In genomic region chr12:80023107-80024078, GRCm38 (mm10) we compare ENCODE assay signal across 8 mouse cellular contexts.
DNase-seq lines count a peak whose midpoint lies in the region; ATAC-seq and TF ChIP-seq lines count a peak whose summit lies in the region.

No protein-coding gene starts in this region.

- H3K36me3 ChIP-seq in forebrain, postnatal 0 days (ENCODE audit: insufficient read depth) = no peaks in the 10 kb centered on the region
- H3K36me3 ChIP-seq in neural tube, embryonic 14.5 days (ENCODE audit: control insufficient read depth, insufficient read depth, low read length) = no peaks in the 10 kb centered on the region

- intact Hi-C loops in left cerebral cortex, postnatal 4 days (cut with DNase I) = no loop called here

- no peaks in the 10 kb centered on the region for H3K9me3 ChIP-seq in forebrain, postnatal 0 days (ENCODE audit: low read length)
- H3K9me3 ChIP-seq in neural tube, embryonic 14.5 days (ENCODE audit: control insufficient read depth, low read length) = no peaks in the 10 kb centered on the region

- H3K4me3 ChIP-seq in forebrain, postnatal 0 days (ENCODE audit: low read depth, low read length) = no peak overlapping the region
- no peak overlapping the region for H3K4me3 ChIP-seq in neural tube, embryonic 14.5 days (ENCODE audit: low read depth, low read length)

- no peak overlapping the region for H3K9ac ChIP-seq in forebrain, postnatal 0 days
- H3K9ac ChIP-seq in neural tube, embryonic 14.5 days (replicated peaks; ENCODE audit: low read depth, low read length) = no peak overlapping the region

- H3K27ac ChIP-seq in forebrain, postnatal 0 days (ENCODE audit: low read depth, low read length) = no peak overlapping the region
- H3K27ac ChIP-seq in neural tube, embryonic 14.5 days (ENCODE audit: low read depth, low read length) = no peak overlapping the region

- peak; percentile 70 for ATAC-seq in forebrain, postnatal 0 days
- peak; percentile 69; the same call in 1 of the 2 replicates for ATAC-seq in neural tube, embryonic 14.5 days (ENCODE audit: low read depth)
- ATAC-seq in cerebellum, adult (ENCODE audit: insufficient number of reproducible peaks, low FRiP score, low TSS enrichment) = no peak

- H3K4me2 ChIP-seq in forebrain, postnatal 0 days (ENCODE audit: low read depth) = peak overlapping the region; percentile 23; the same call in 1 of the 2 replicates
- H3K4me2 ChIP-seq in neural tube, embryonic 14.5 days (ENCODE audit: low read depth, low read length) = peak overlapping the region; percentile 23; the same call in 1 of the 2 replicates

- WGBS in forebrain, postnatal 0 days = 15% methylated on average over 18 of the region's 18 CpGs
- WGBS in neural tube, embryonic 14.5 days = 7% methylated on average over 18 of the region's 18 CpGs

- no peak for TF ChIP-seq CTCF in forebrain, postnatal 0 days (IDR thresholded peaks at IDR 0.05; ENCODE audit: low read depth)

- DNase-seq in left cerebral cortex, postnatal 4 days = peak; percentile 45
- no peak for DNase-seq in left cerebral cortex, adult 9 months (ENCODE audit: low spot score in 2 of 2)
- no peak for DNase-seq in forebrain, postnatal 0 days
- DNase-seq in kidney, postnatal 25 days = peak; percentile 21 to 46
- no peak for DNase-seq in adrenal gland, postnatal 4 days (ENCODE audit: low spot score in 2 of 2)
- no peak for DNase-seq in right cerebral cortex, postnatal 10 days (ENCODE audit: low spot score in 2 of 2)

- no peaks in the 10 kb centered on the region for H3K27me3 ChIP-seq in forebrain, postnatal 0 days (ENCODE audit: insufficient read depth, low read length)
- H3K27me3 ChIP-seq in neural tube, embryonic 14.5 days (ENCODE audit: control insufficient read depth, insufficient read depth, low read length) = no peaks in the 10 kb centered on the region

- H3K4me1 ChIP-seq in forebrain, postnatal 0 days (ENCODE audit: insufficient read depth) = peaks cover 3% of the 10 kb centered on the region; the same call in 1 of the 2 replicates
- H3K4me1 ChIP-seq in neural tube, embryonic 14.5 days (ENCODE audit: control insufficient read depth, insufficient read depth, low read length) = peaks cover 23% of the 10 kb centered on the region; the same call in 1 of the 2 replicates

Comparison
In these comparisons a context has a peak if more than half of its experiments do, and no peak if none do; other contexts are left out.
1. DNase-seq: peak in left cerebral cortex, postnatal 4 days (single experiment) and kidney, postnatal 25 days (2 of 2); none in left cerebral cortex, adult 9 months (0 of 2), forebrain, postnatal 0 days (single experiment), adrenal gland, postnatal 4 days (0 of 2) and right cerebral cortex, postnatal 10 days (0 of 2).